Mouse (Mus musculus) mouse embryonic stem cell (cell line): ENCODE data around the gene Tab1.

Source experiments
- in situ Hi-C, 2 experiments: fragments of 300-500 bp; cut with MboI; formaldehyde crosslinking; loops; 1 replicate in 1 of 2; 3 replicates in 1 of 2; pipeline ENCODE4 v1.14.3; 2019 to 2020; ENCODE audit warnings: low sequenced_read_pairs in 2 of 2, low pct_unique_long_range_greater_than_20kb in 1 of 2, mixed read lengths in 1 of 2; ENCODE audit not compliant: unreplicated experiment in 1 of 2

The Tab1 gene

GRCm38 (mm10) chr15:80100871-80101270 lies 32.1 kb upstream of the Tab1 start:
- in situ Hi-C loops, result loop anchor here in 1 of 2 experiments (25.0 kb wide), 1 partner anchor 611 kb away; the partner anchor contains the start of gene Tnrc6b

- in situ Hi-C loops, result loop anchor here in 1 of 2 experiments (25.0 kb wide), 1 partner anchor 611 kb away; the partner anchor contains the start of gene Tnrc6b
These were observed 31.4 kb upstream of the Tab1 start for GRCm38 (mm10) chr15:80101503-80101902.

GRCm38 (mm10) chr15:80102495-80102894 lies 30.4 kb upstream of the Tab1 start:
- in situ Hi-C loops, result loop anchor here in 1 of 2 experiments (25.0 kb wide), 1 partner anchor 610 kb away; the partner anchor contains the start of gene Tnrc6b

- in situ Hi-C loops, result loop anchor here in 1 of 2 experiments (25.0 kb wide), 1 partner anchor 607 kb away; the partner anchor contains the start of gene Tnrc6b
These were observed 27.2 kb upstream of the Tab1 start for GRCm38 (mm10) chr15:80105490-80106410.

GRCm38 (mm10) chr15:80107143-80107542 lies 25.8 kb upstream of the Tab1 start:
- in situ Hi-C loops, result loop anchor here in 1 of 2 experiments (25.0 kb wide), 1 partner anchor 605 kb away; the partner anchor contains the start of gene Tnrc6b

- in situ Hi-C loops, result loop anchor here in 1 of 2 experiments (25.0 kb wide), 1 partner anchor 605 kb away; the partner anchor contains the start of gene Tnrc6b
These were observed 25.4 kb upstream of the Tab1 start for GRCm38 (mm10) chr15:80107575-80107974.

- in situ Hi-C loops, result loop anchor here (5.0 to 25.0 kb wide), 2 partner anchors 111 to 601 kb away; partner anchors contain the start of gene Tnrc6b (in 1 of the 2)
These were observed 21.5 kb upstream of the Tab1 start for GRCm38 (mm10) chr15:80111436-80111835.

- in situ Hi-C loops, result loop anchor here (5.0 to 25.0 kb wide), 2 partner anchors 110 to 600 kb away; partner anchors contain the start of gene Tnrc6b (in 1 of the 2)
These were observed 20.4 kb upstream of the Tab1 start for GRCm38 (mm10) chr15:80112499-80112898.

GRCm38 (mm10) chr15:80114414-80114813 lies 18.5 kb upstream of the Tab1 start:
- in situ Hi-C loops, result loop anchor here (5.0 to 25.0 kb wide), 2 partner anchors 108 to 598 kb away; partner anchors contain the start of gene Tnrc6b (in 1 of the 2)

- in situ Hi-C loops, result loop anchor here in 1 of 2 experiments (25.0 kb wide), 1 partner anchor 597 kb away; the partner anchor contains the start of gene Tnrc6b
These were observed 17.7 kb upstream of the Tab1 start for GRCm38 (mm10) chr15:80115256-80115655.

GRCm38 (mm10) chr15:80115866-80116794 lies 16.8 kb upstream of the Tab1 start:
- in situ Hi-C loops, result loop anchor here in 1 of 2 experiments (25.0 kb wide), 1 partner anchor 596 kb away; the partner anchor contains the start of gene Tnrc6b

GRCm38 (mm10) chr15:80117154-80117553 lies 15.8 kb upstream of the Tab1 start:
- in situ Hi-C loops, result loop anchor here in 1 of 2 experiments (25.0 kb wide), 1 partner anchor 595 kb away; the partner anchor contains the start of gene Tnrc6b

- in situ Hi-C loops, result loop anchor here in 1 of 2 experiments (25.0 kb wide), 1 partner anchor 593 kb away; the partner anchor contains the start of gene Tnrc6b
These were observed 13.9 kb upstream of the Tab1 start for GRCm38 (mm10) chr15:80119076-80119475.

- in situ Hi-C loops, result loop anchor here in 1 of 2 experiments (25.0 kb wide), 1 partner anchor 590 kb away; the partner anchor contains the start of gene Tnrc6b
These were observed 11.1 kb upstream of the Tab1 start for GRCm38 (mm10) chr15:80121721-80122325.

- in situ Hi-C loops, result loop anchor here in 1 of 2 experiments (25.0 kb wide), 1 partner anchor 590 kb away; the partner anchor contains the start of gene Tnrc6b
These were observed 10.5 kb upstream of the Tab1 start for GRCm38 (mm10) chr15:80122431-80122830.

GRCm38 (mm10) chr15:80124651-80125050 lies 8.3 kb upstream of the Tab1 start:
- in situ Hi-C loops, result loop anchor here in 1 of 2 experiments (25.0 kb wide), 1 partner anchor 588 kb away; the partner anchor contains the start of gene Tnrc6b

- in situ Hi-C loops, result no loop called here
These were observed 5.7 kb upstream of the Tab1 start for GRCm38 (mm10) chr15:80127191-80127590.
